Mouse (Mus musculus): ENCODE measurements around the gene Gm20662.

Gene Gm20662

GRCm38 (mm10) chr9:108090611-108091120 is 94.5 kb downstream of the Gm20662 start:
- DNase-seq (ENCODE audit: low spot score) = no peak

DNA sequence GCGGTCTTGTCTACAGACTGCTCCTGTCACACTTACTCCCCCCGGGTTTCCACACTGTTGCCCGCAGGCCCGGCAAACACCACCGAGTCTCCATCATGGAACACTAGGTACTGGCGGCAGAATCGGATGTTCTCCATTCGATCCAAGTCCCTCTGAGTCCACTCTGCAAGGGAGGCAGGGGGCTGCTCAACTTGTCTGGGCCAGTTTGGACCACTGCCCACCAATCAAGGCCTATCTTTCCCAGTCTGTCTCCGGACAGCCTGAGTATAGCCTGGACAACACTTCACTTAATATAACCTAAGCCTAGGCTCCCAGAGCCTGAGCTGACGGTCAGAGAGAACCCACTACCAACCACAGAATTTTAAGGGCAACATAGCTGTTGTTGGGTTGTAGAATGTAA is 97.4 kb downstream of the Gm20662 start:
- DNase-seq (ENCODE audit: low spot score) = no peak

- DNase-seq (ENCODE audit: low spot score) = peak; percentile 98
Observed at GRCm38 (mm10) chr9:108094184-108094941, 98.2 kb downstream of the Gm20662 start, which contains the start of gene Apeh. TSS of gene Apeh (minus strand) at chr9:108094606.
